Mouse (Mus musculus) gastrocnemius, postnatal 4 days (tissue): ENCODE measurements at regions not wholly inside any gene's neighbourhood (a gene's known extent, or its start where the extent isn't known, plus 50 kb on each side); places are given as distances from the start of the nearest gene placed in this dataset.

Experiments
- DNase-seq, 2 experiments: peaks; one replicate each; pipeline ENCODE4 v3.0.0; 2021 to 2022; ENCODE audit warnings: low spot score in 2 of 2, mixed read lengths in 2 of 2

DNA sequence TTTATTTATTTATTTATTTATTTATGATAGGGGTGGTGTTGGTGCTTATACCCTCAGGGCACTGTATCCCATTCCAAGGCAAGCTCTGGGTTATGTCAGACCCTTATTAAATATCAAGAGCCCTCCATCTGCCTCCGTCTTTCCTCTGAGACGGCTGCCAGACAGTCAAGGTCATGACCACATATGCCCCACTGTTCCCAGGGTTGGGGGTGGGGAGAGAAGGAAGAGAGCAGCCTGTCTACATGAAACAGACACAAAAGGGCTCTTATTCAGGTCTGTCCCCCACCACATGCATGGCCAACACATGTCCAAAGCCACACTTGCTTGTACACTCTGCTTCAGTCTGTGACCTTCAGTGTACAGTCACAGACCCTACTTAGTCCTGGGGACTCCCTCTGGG, 632.9 kb upstream of the 3110018I06Rik start:
- DNase-seq: no peak

- DNase-seq: no peak
These were observed 626.8 kb upstream of the 3110018I06Rik start for GRCm38 (mm10) chr12:106861638-106862037.

GRCm38 (mm10) chr12:106864076-106864475, 624.4 kb upstream of the 3110018I06Rik start:
- no peak for DNase-seq

GRCm38 (mm10) chr12:106868036-106868435, 620.4 kb upstream of the 3110018I06Rik start:
- no peak for DNase-seq

- DNase-seq: peak in 1 of 2 experiments; percentile 15
These were observed 617.0 kb upstream of the 3110018I06Rik start for GRCm38 (mm10) chr12:106871481-106871880.

GRCm38 (mm10) chr12:106872966-106873730, 615.3 kb upstream of the 3110018I06Rik start:
- DNase-seq: no peak

DNA sequence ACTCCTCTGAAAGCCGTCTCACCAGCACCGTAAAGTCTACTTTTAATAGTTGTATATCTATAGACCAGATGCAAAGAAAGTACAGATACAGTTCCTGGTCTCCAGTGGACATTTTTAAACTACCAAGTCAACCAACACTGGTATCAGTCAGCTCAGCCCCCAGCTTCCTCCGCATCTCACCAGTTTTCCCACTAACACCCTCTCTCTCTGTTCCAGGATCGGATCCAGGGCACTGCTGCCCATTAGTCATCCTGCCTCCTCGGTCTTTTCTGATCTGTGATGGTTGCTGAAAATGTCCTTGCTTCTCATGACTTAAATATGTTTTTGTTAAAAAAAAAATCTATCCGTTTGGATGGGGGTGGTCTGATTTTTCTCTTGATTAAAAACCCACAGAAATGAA, 598.1 kb upstream of the 3110018I06Rik start:
- DNase-seq: no peak

DNA sequence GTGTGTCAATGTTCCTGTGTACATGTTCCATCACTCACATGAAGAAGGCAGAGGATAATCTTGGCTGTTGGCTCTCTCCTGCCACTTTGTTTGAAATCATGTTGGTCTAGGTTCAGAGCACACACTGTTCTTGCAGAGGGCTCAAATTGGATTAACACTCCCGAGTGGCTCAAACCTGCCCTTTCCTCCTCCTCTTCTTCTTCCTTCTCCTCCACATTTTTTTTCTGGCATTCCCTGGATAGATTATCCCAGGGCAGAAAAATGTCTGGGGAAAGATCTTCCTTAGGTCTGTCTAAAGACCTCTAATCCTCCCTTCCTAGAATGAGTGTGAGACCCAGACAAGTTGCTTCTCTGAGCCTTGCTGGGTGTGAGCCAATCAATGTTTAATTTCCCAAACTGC, 594.4 kb upstream of the 3110018I06Rik start:
- DNase-seq: no peak

DNA sequence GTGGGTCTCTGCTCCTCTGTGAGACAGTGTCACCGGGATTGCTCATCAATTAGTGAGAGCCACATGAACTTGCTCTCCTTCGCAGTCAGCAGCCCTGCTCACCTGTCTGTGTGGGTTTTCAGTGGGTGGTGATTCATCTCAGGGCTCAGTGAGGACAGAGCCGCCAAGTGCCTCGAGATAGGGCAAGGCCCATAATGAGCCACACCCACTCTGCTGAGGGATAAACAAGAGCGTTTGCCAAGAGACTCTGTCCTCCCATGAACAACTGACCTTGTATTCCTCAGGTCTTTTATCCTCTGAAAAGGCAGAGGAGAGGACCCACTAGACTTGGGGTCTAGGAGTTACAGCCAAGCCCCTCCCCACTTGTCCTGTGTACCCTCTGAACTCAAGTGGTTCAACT, 584.2 kb upstream of the 3110018I06Rik start:
- DNase-seq: no peak

DNA sequence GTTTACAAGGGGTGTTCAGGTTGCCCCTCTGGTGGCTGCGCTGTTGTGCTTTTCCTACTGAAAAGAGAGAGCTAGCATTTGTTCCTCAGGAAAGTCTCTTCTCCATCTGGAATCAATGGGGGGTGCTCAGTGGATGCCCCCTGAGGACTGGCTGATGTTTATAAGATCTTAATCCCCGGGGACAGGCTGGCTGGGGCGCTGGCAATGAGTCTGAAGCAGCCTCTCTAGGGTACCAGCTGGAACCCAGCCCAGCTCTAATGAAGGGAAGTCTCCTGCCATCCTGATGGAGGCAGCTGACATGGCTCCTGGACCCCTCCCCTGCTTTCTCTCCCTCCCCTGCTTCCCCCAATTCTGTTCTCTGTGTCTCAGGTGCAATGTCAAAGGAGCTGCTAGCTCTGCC, 575.6 kb upstream of the 3110018I06Rik start:
- no peak for DNase-seq

DNA sequence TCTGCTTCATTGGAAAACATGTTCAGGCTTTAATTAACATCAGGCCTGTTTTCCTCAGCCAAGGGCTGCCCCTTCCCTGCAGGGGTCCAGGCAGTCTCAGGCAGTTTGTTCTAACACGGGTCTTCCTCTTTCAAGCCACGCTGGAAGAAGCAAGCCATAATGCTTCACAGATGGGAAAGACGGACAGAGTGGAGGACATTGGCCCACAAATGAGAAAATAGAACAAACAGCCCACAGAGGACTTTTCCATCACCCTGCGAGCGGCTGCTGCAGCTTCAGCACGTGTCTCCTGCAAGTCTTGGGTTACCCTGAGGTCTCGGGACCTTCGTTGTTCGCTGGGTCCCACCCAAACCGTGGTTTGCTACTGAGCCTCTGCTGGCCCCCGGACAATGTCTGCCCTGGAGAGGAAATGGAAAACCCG, 565.9 kb upstream of the 3110018I06Rik start:
- peak in 1 of 2 experiments; percentile 46 for DNase-seq

- DNase-seq: no peak
These were observed 560.0 kb upstream of the 3110018I06Rik start for GRCm38 (mm10) chr12:106928389-106928788.

- no peak for DNase-seq
These were observed 559.3 kb upstream of the 3110018I06Rik start for GRCm38 (mm10) chr12:106929161-106929560.

DNA sequence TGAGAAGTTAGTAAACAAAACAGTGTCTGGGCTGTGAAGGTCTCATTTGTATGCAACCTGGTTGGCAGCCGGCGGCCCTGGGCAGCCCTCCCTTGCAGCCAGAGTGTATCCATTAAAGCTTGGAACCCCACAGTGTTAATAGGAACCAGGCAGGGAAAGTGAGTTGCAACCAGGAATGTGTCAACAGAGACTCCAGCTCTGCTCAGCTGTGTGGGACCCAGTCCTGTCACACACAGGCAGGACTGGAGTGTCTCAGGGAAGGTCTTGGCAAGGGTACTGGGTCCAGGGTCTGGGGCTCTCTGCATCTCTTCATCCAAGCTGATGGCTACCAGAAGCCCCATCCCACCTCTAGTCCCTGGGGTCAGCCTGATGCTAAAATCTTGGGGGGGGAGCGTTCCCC, 556.8 kb upstream of the 3110018I06Rik start:
- DNase-seq: no peak

GRCm38 (mm10) chr12:106939381-106939780, 549.1 kb upstream of the 3110018I06Rik start:
- DNase-seq: peak; percentile 23 to 33

DNA sequence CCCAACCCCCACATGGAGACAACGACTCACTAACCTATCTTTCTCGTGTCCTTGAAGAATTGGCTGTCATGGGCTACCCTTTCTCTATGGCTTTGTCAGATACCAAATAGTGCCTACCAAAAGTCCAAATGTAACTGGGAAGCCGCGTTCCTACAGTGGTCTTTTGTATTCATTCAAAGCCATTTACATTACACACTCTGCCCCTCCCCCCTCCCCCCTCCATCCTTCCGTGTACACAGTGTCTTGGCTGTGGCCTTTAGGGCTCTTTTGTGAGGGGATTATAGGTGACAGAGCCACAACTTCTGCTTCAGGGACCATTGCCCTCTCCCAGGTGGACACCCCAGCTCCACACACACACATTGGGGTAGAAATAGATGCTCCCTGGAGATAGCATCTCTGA, 544.6 kb upstream of the 3110018I06Rik start:
- DNase-seq: no peak

- no peak for DNase-seq
These were observed 535.8 kb upstream of the 3110018I06Rik start for GRCm38 (mm10) chr12:106952621-106953020.

DNA sequence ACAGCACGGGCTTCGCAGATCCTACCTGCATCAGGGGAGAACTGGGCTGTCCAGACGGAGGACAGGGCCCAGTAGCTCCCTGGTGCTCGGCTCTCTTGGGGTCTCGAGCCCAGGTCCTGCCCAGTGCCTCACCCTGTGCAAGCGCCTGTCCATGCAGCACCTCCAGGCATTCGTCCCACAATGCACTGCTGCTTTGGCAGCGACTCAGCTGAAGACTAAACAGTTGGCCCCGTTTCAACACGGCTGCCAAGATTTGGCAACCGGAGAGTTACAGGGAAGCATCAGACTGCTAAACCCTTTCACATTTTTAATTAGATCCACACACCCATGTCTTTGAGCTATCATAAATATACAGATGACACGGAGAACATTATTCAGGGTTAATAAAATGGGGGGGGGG, 532.7 kb upstream of the 3110018I06Rik start:
- peak; percentile 21 to 54 for DNase-seq

DNA sequence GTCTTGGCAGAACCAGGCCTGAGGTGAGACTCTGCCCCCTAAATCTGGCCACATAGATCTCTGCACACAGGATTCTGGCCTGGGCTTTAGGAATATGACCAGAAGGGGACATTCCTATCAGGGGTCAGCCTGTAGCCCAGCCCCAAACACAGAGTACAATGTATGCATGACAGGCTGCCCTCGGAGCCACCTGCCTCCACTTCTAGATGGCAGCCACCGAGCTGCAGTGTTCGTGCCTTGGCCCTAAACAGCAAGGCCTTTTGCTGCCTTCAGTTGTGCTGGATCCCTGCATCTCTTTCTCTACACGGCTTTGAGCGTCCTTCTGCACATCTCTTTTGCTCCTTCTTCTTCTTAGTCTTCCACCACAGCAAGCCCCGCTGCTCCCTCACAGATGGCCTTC, 532.2 kb upstream of the 3110018I06Rik start:
- no peak for DNase-seq

DNA sequence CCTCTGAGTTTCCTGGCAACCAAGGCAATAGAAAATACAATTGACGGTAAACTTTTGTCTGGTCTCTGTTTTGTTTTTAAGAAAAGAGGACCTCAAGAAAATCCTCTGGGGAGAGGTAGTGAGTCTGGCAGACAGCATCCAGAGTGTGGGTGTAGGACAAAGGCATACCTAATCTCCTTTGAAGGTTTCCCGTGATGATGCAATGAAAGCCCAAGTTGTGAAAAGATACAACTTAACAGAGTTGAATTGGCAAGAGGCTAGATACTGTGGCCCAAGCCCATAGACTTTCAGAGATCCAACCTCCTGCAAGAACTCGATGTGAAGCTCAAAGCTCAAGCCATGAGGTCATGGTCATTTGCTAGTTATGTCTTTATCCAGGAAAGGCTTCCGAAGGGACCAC, 526.4 kb upstream of the 3110018I06Rik start:
- DNase-seq: no peak

GRCm38 (mm10) chr12:106963762-106964161, 524.7 kb upstream of the 3110018I06Rik start:
- no peak for DNase-seq

DNA sequence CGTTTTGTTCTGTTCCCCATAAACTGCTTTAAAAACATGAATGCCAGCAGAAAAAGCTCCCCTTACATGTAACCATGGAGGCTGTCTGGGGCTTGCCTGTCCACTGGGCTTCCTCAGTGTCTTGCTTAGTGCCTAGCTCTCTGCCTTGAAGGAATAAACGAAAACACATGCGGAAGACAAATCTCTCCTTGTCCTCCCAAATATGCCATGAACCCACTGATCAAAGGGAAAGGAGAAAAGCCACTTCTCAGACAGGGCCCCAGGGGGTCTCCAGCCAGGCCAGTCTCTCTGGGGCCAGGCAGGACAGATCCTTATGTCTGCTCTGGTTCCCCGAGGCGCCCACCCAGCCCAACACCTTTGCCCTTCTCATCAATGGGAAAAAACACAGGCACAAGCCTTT, 518.6 kb upstream of the 3110018I06Rik start:
- DNase-seq: no peak

- no peak for DNase-seq
These were observed 496.0 kb upstream of the 3110018I06Rik start for GRCm38 (mm10) chr12:106992421-106992820.
